Mouse (Mus musculus) forebrain, embryonic 14.5 days (tissue): ENCODE measurements around the gene Clec16a. TPM values are rescaled to one million over a fixed set of nuclear protein-coding genes. Genes with fewer than 3 reads are reported as not detected.
A peak's percentile ranks its signal among the peaks of the same experiment; 100 is the strongest.

Experiments
- ATAC-seq: fragments of 200-750 bp; cut with Nextera tagmentation; 2 replicates; pipeline ENCODE4 v1.8.0; 2017; ENCODE audit warnings: mild to moderate bottlenecking, moderate library complexity
- DNase-seq: peaks from one replicate; pipeline ENCODE4 v3.0.0-alpha.2; 2015; ENCODE audit warnings: low spot score
- H3K27ac ChIP-seq: fragments of 300-500 bp; sonication (generic); 2 replicates; pipeline ENCODE4 v1.5.1; 2014; ENCODE audit warnings: low read depth, mild to moderate bottlenecking, control low read depth, low read length, moderate library complexity
- H3K27me3 ChIP-seq: fragments of 300-500 bp; sonication (generic); replicated peaks from 2 replicates; pipeline ENCODE4 v1.6.1; 2014; ENCODE audit warnings: low read length, control low read depth, mixed read lengths; ENCODE audit not compliant: control insufficient read depth, insufficient read depth
- H3K36me3 ChIP-seq: fragments of 300-500 bp; sonication (generic); 2 replicates; pipeline ENCODE4 v1.6.1; 2014; ENCODE audit warnings: low read length, control low read depth; ENCODE audit not compliant: control insufficient read depth, insufficient read depth
- H3K4me1 ChIP-seq: fragments of 300-500 bp; sonication (generic); 2 replicates; pipeline ENCODE4 v1.6.1; 2014; ENCODE audit warnings: antibody characterized with exemption, low read length, control low read depth; ENCODE audit not compliant: control insufficient read depth, insufficient read depth
- H3K4me2 ChIP-seq: fragments of 300-500 bp; sonication (generic); 2 replicates; pipeline ENCODE4 v1.6.1; 2014; ENCODE audit warnings: mild to moderate bottlenecking, control low read depth, low read length
- H3K4me3 ChIP-seq: fragments of 300-500 bp; sonication (generic); 2 replicates; pipeline ENCODE4 v1.5.1; 2014; ENCODE audit warnings: low read depth, low read length, control low read depth
- H3K9ac ChIP-seq: fragments of 300-500 bp; sonication (generic); 2 replicates; pipeline ENCODE4 v1.6.1; 2014; ENCODE audit warnings: mild to moderate bottlenecking, low read length, control low read depth, moderate library complexity
- H3K9me3 ChIP-seq: fragments of 300-500 bp; sonication (generic); replicated peaks from 2 replicates; pipeline ENCODE4 v1.6.1; 2016; ENCODE audit warnings: low read length, control low read depth, mixed read lengths; ENCODE audit not compliant: control insufficient read depth
- WGBS: fragments of 180-500 bp; shearing (Covaris S2); extraction: QIAGEN DNeasy Blood & Tissue Kit; methylation state at CpG from one replicate; pipeline ENCODE4 v1.1.7; 2014; 5-methylcytosine and 5-hydroxymethylcytosine counted together
- polyA plus RNA-seq: library from polyadenylated mRNA; unstranded; fragments of >200 nt; fragmentation: Nextera tagmentation; extraction: Ambion mirVana; gene quantifications from 2 replicates; pipeline ENCODE4 v1.2.1, GENCODE M21; 2014

Gene Clec16a
- polyA plus RNA-seq, 1 experiment from 2014 or later, result 50.2 TPM

- Histone ChIP-seq H3K36me3 (no peaks in the 10 kb centered on the region), H3K9ac (no peak overlapping the region), H3K4me2 (no peak overlapping the region), H3K9me3 (no peaks in the 10 kb centered on the region), H3K27me3 (no peaks in the 10 kb centered on the region), H3K27ac (no peak overlapping the region), H3K4me1 (no peaks in the 10 kb centered on the region), H3K4me3 (no peak overlapping the region)
- WGBS, result 79% methylated on average over 8 of the region's 8 CpGs
- ATAC-seq (no peak), DNase-seq (peak; percentile 32)
Measured at GRCm38 (mm10) chr16:10683193-10684000, 138.3 kb downstream of the Clec16a start.

GRCm38 (mm10) chr16:10689748-10690318 is 144.7 kb downstream of the Clec16a start:
- H3K4me3 ChIP-seq, result no peak overlapping the region
- H3K27me3 ChIP-seq, result no peaks in the 10 kb centered on the region
- H3K9me3 ChIP-seq, result no peaks in the 10 kb centered on the region
- H3K9ac ChIP-seq, result no peak overlapping the region
- no peak overlapping the region for H3K4me2 ChIP-seq
- no peak for DNase-seq
- H3K27ac ChIP-seq, result no peak overlapping the region
- no peaks in the 10 kb centered on the region for H3K4me1 ChIP-seq
- no peak for ATAC-seq
- WGBS, result 80% methylated on average over 6 of the region's 6 CpGs
- peaks cover 7% of the 10 kb centered on the region; the same call in 1 of the 2 replicates for H3K36me3 ChIP-seq

GRCm38 (mm10) chr16:10690442-10690841 is 145.3 kb downstream of the Clec16a start:
- Histone ChIP-seq H3K4me2 (no peak overlapping the region), H3K4me1 (no peaks in the 10 kb centered on the region), H3K9me3 (no peaks in the 10 kb centered on the region), H3K4me3 (no peak overlapping the region), H3K36me3 (peaks cover 7% of the 10 kb centered on the region; the same call in 1 of the 2 replicates), H3K9ac (no peak overlapping the region), H3K27ac (no peak overlapping the region), H3K27me3 (no peaks in the 10 kb centered on the region)
- ATAC-seq, result no peak
- DNase-seq, result no peak
- WGBS, result 88% methylated on average over 3 of the region's 3 CpGs

GRCm38 (mm10) chr16:10691705-10692104 is 146.6 kb downstream of the Clec16a start:
- H3K4me2 ChIP-seq, result no peak overlapping the region
- H3K4me1 ChIP-seq, result no peaks in the 10 kb centered on the region
- WGBS, result 90% methylated on average over 5 of the region's 5 CpGs
- H3K9me3 ChIP-seq, result no peaks in the 10 kb centered on the region
- ATAC-seq, result no peak
- no peaks in the 10 kb centered on the region for H3K27me3 ChIP-seq
- H3K27ac ChIP-seq, result no peak overlapping the region
- H3K4me3 ChIP-seq, result no peak overlapping the region
- no peak for DNase-seq
- no peak overlapping the region for H3K9ac ChIP-seq
- peaks cover 7% of the 10 kb centered on the region; the same call in 1 of the 2 replicates for H3K36me3 ChIP-seq

GRCm38 (mm10) chr16:10692848-10693247 is 147.7 kb downstream of the Clec16a start:
- peak; percentile 20 for DNase-seq
- Histone ChIP-seq H3K4me3 (no peak overlapping the region), H3K27ac (no peak overlapping the region), H3K9ac (no peak overlapping the region), H3K4me1 (no peaks in the 10 kb centered on the region), H3K4me2 (no peak overlapping the region), H3K9me3 (no peaks in the 10 kb centered on the region), H3K36me3 (peaks cover 7% of the 10 kb centered on the region; the same call in 1 of the 2 replicates), H3K27me3 (no peaks in the 10 kb centered on the region)
- ATAC-seq, result no peak
- whole genome bisulfite sequencing, result 53% methylated on average over 8 of the region's 8 CpGs

GRCm38 (mm10) chr16:10693424-10693823 is 148.3 kb downstream of the Clec16a start:
- 78% methylated on average over 1 of the region's 1 CpGs for WGBS
- Histone ChIP-seq H3K27me3 (no peaks in the 10 kb centered on the region), H3K4me1 (no peaks in the 10 kb centered on the region), H3K27ac (no peak overlapping the region), H3K4me3 (no peak overlapping the region), H3K4me2 (no peak overlapping the region), H3K9me3 (no peaks in the 10 kb centered on the region), H3K9ac (no peak overlapping the region), H3K36me3 (peaks cover 7% of the 10 kb centered on the region; the same call in 1 of the 2 replicates)
- no peak for DNase-seq
- no peak for ATAC-seq

- 49% methylated on average over 11 of the region's 11 CpGs for WGBS
Measured at GRCm38 (mm10) chr16:10694414-10694851, 149.3 kb downstream of the Clec16a start.

GRCm38 (mm10) chr16:10697861-10698659 is 152.9 kb downstream of the Clec16a start:
- no peak for DNase-seq
- ATAC-seq, result no peak
- Histone ChIP-seq H3K4me1 (no peaks in the 10 kb centered on the region), H3K9ac (no peak overlapping the region), H3K27me3 (no peaks in the 10 kb centered on the region), H3K4me3 (no peak overlapping the region), H3K4me2 (no peak overlapping the region), H3K36me3 (no peaks in the 10 kb centered on the region), H3K27ac (no peak overlapping the region), H3K9me3 (no peaks in the 10 kb centered on the region)
- 69% methylated on average over 6 of the region's 6 CpGs for WGBS

More at GRCm38 (mm10) chr16:10694414-10694851, 149.3 kb downstream of the Clec16a start:
- Histone ChIP-seq H3K27me3 (no peaks in the 10 kb centered on the region), H3K4me1 (no peaks in the 10 kb centered on the region), H3K9me3 (no peaks in the 10 kb centered on the region), H3K27ac (no peak overlapping the region), H3K36me3 (peaks cover 7% of the 10 kb centered on the region; the same call in 1 of the 2 replicates), H3K4me3 (no peak overlapping the region), H3K9ac (no peak overlapping the region), H3K4me2 (no peak overlapping the region)
- no peak for ATAC-seq
- DNase-seq, result peak; percentile 28
